Mouse (Mus musculus): Measurements from ENCODE around the gene Patz1.

Patz1 gene

GRCm38 (mm10) chr11:3288521-3289301, at the start of gene Patz1:
Gene Patz1, plus strand, starts transcription at chr11:3288874.
- peak in 1 of 2 experiments; percentile 79 for DNase-seq

- DNase-seq: no peak
Observed at GRCm38 (mm10) chr11:3242395-3242794, 46.3 kb upstream of the Patz1 start.

GRCm38 (mm10) chr11:3243771-3244170, 44.9 kb upstream of the Patz1 start:
- peak; percentile 48 for DNase-seq

- DNase-seq: no peak
Observed at GRCm38 (mm10) chr11:3247387-3247786, 41.3 kb upstream of the Patz1 start.

- DNase-seq: no peak
Observed at GRCm38 (mm10) chr11:3259537-3259936, 29.1 kb upstream of the Patz1 start.

- no peak for DNase-seq
Observed at GRCm38 (mm10) chr11:3265291-3266078, 23.2 kb upstream of the Patz1 start.

GRCm38 (mm10) chr11:3266079-3266685, 22.5 kb upstream of the Patz1 start, which contains the start of gene Drg1:
Gene Drg1, minus strand, starts transcription at chr11:3266415.
- peak; percentile 96 to 97 for DNase-seq

GRCm38 (mm10) chr11:3267133-3267532, 21.5 kb upstream of the Patz1 start:
- DNase-seq: peak; percentile 9 to 20

- no peak for DNase-seq
Observed at GRCm38 (mm10) chr11:3269241-3269640, 19.4 kb upstream of the Patz1 start.

GRCm38 (mm10) chr11:3278351-3278750, 10.3 kb upstream of the Patz1 start:
- no peak for DNase-seq

GRCm38 (mm10) chr11:3279729-3280128, 8.9 kb upstream of the Patz1 start:
- DNase-seq: no peak

GRCm38 (mm10) chr11:3282887-3283286, 5.8 kb upstream of the Patz1 start:
- DNase-seq: no peak

- DNase-seq: no peak
Observed at GRCm38 (mm10) chr11:3283645-3284044, 5.0 kb upstream of the Patz1 start.

- no peak for DNase-seq
Observed at GRCm38 (mm10) chr11:3285940-3286339, 2.7 kb upstream of the Patz1 start.

GRCm38 (mm10) chr11:3287131-3287530, 1.5 kb upstream of the Patz1 start:
- peak; percentile 84 to 87 for DNase-seq

GRCm38 (mm10) chr11:3287921-3288320, 753 bp upstream of the Patz1 start:
- DNase-seq: no peak

GRCm38 (mm10) chr11:3289302-3289802, 678 bp downstream of the Patz1 start:
- DNase-seq: peak; percentile 87 to 92

- DNase-seq: peak; percentile 90 to 92
Observed at GRCm38 (mm10) chr11:3289803-3290639, 1.3 kb downstream of the Patz1 start.

GRCm38 (mm10) chr11:3290640-3291310, 2.1 kb downstream of the Patz1 start:
- peak; percentile 65 to 79 for DNase-seq

- DNase-seq: peak in 1 of 2 experiments; percentile 29
Observed at GRCm38 (mm10) chr11:3291311-3292061, 2.8 kb downstream of the Patz1 start.

GRCm38 (mm10) chr11:3292062-3292421, 3.4 kb downstream of the Patz1 start:
- peak in 1 of 2 experiments; percentile 47 for DNase-seq

Measured in cerebellum, postnatal 14 days (tissue).